Mouse (Mus musculus): ENCODE measurements at regions not wholly inside any gene's neighbourhood (a gene's known extent, or its start where the extent isn't known, plus 50 kb on each side); places are given as distances from the start of the nearest gene placed in this dataset.

DNA sequence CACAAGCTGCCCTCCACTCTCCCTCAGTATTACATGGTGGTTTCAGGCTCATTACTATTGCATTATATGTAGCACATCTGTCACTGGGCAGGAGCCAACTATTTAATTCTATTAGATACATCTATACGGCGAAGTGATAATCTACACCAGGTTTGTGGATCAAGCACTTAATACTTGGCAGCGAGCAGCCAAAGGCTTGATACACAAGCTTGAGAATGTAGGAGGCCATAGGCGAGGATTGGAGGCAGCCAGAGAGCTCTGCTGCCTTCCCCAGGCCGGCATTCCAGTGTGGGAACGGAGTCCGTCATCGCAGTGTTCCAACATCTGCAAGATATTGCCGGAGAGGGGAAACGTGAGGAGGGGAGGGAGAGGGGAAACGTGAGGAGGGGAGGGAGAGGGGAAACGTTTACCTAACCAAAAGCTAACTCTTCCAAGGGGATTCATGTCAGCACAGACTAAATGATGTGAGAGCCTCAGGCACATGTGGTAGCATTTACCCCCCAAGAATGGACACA lies 109.6 kb upstream of the Habp2 start:
- peak; percentile 81 for DNase-seq (ENCODE audit: low read depth, low spot score)

DNA sequence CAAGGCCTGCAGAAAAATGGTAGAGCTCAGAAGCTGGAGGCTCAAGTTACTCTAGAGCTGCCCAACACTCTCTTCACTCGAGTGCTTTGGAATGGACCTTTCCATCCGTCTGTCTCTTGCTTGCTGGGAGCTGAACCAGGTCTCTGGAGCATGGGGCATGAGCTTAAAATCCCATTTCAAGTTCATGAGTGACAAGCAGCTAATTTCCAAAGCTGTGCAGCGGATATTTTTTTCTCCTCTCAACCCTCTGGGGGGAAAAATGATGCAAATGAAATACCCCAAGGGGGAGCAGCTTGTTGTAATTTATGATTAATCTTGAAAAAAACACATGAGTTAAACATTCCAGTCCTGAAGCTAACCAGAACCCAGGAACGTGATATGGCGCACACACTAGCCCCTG lies 101.2 kb upstream of the Habp2 start:
- no peak for DNase-seq (ENCODE audit: low read depth, low spot score)

DNA sequence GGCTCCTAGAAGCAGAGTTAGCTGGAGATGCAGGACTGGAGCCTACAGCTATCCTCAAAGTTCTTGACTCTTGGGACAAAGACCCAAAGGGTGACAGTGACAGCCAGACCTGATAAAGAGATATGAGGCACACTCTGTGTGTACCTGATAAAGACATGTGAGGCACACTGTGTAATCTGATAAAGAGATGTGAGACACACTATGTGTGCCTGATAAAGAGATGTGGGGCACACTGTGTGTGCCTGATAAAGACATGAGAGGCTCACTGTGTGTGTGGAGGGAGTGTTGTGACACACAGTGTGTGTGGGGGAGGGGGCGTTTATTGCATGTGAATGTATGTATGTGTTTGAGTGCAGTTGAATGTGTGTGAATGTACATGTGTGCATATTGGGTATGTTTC lies 97.8 kb upstream of the Habp2 start:
- no peak for DNase-seq (ENCODE audit: low read depth, low spot score)

DNA sequence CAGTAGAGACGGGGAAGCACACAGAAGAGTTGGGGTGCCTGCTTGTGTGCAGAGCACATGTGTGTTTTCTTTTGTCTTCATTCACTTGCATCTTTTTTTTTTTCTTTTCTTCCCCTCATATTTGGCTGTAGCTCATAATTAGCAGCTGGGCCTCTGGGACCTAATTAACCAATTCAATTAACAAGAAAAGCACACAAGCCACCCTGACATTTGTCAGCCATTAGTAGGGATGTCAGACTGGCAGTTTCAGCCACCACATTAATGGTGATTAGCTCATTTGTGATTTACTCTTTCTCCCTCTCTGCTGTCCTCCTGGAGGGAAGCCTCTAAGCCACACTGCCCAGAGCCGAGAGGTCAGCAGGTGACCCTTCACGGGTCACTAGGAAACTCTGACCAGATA lies 96.7 kb upstream of the Habp2 start:
- no peak for DNase-seq (ENCODE audit: low read depth, low spot score)

DNA sequence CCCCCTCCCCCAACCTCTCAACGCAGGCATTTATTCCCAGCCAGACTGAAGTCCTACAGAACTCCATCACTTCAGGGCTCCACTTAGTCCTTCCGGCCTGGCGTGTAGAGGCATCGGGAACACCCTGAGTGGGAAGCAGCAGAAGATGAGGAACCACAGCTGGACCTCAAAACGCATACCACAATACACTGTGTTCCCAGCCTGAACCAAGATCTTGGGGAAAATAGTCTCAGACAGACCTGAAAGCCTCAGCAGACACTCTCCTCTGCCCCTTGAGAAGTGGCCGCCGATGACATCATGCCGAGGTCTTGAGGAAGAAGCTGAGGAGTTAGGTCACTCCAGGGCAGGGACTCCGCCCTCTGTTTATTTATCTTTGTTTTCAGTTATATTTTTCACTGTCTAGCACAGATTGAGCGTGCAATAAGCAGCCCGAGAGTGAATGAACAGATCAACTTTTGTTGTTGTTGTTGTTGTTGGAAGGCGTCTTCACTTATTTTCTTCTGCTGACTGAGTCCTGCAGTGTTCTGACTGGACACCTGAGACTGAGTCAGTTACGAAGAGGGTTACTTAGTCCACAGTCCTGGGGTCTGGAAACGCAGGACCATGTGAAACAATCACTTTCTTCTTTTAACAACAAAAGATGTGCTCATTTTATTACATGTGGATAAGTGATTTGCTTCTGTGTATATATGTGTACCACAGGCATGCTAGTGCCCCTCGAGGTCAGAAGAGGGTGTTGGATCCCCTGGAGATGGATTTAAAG lies 88.3 kb upstream of the Habp2 start:
- no peak for DNase-seq (ENCODE audit: low read depth, low spot score)

DNA sequence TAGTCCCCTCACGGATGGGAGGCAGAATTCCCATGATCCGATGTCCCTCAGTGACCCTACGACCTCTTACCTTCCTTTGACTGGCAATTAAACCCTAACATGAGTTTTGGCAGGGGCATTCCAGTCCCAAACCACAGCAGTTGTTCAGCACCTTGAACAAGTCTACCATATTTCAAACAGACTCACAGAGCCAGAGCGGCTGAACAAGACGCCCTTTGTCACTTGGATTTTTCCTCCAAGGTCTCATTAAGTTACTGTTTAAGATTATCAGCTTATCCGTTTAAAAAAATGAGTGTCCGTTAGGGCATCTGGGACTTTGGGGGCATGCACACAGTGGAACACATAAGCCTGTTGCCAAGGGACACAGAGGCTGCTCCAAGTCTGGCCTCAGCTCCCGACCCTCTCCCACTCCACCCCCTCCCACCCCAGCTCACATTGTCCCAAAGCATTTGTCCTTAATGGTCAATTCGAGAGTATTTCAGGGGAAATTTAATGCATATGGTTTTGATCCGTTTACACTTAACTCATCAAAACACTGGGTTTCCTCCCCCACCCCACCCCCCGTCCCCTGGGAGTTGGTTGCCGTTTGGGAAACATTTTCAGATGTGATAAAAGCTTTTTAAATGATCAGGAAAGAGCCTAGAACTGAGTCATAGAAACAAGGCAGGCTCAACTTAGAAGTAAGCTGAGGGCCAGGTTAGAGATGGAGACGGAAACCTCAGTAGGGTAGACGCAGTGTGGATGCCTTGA lies 87.4 kb upstream of the Habp2 start:
- DNase-seq (ENCODE audit: low read depth, low spot score) = peak; percentile 38

DNA sequence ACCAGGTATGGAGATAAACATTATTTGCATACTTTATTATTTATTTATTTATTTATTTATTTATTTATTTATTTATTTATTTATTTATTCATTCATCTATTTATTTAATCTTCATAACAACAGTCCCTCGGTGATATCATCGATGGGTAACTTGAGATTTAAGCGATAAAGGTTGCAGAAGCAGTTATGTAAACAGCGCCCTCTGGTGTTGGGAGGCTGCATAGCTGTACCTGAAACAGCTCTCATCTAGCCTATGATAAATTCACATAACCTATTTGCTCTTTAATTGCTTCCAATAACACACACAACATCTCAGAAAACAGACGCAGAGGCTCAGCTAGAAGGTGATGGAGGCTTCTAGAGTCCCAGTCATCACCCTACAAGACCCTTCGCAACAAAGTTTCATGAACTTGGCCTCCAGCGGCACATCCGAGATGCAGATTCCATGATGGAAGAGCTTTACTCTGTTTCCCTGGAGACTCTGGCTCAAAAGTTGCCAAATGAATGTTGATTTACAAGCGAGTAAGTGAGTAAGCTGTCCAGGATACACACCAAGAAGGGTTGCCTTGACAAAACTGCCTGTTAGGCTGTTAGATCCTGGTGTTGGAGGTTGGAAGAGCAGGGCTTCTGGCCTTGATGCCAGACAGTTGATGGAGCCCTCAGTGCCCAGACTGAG lies 85.8 kb upstream of the Habp2 start:
- DNase-seq (ENCODE audit: low read depth, low spot score) = no peak

DNA sequence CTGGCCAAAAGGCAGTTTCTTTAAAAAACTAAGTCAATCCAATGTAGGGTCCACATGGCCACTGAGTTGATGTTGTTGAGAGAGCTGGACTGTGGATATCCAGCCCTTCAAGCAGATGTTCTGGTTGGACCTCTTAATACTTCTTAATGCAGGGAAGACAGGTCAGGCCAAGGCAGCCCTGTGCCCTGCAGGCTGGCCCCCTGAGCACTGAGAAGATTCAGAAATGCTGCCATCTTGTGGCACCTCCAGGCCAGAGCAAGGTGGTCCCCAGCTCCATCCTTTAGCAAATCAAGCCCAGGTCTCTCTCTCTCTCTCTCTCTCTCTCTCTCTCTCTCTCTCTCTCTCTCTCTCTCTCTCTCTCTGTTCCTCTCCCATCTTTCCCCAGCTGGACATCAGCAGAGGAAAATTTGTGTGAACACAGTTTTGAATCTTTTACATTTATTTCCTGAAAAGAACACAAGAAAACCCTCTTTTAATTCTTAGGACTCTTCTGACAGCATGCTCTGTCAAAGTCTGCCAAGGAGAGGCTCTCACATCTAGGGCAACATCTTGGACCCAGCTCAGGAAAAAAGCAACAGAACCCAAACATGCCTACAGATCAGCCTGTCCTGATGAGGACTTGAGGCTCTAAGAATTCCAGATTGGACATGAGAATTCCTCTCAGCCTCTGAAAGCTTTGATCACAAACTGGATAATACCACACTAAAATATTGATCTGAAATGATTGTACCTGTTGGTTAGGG lies 85.0 kb upstream of the Habp2 start:
- no peak for DNase-seq (ENCODE audit: low read depth, low spot score)

DNA sequence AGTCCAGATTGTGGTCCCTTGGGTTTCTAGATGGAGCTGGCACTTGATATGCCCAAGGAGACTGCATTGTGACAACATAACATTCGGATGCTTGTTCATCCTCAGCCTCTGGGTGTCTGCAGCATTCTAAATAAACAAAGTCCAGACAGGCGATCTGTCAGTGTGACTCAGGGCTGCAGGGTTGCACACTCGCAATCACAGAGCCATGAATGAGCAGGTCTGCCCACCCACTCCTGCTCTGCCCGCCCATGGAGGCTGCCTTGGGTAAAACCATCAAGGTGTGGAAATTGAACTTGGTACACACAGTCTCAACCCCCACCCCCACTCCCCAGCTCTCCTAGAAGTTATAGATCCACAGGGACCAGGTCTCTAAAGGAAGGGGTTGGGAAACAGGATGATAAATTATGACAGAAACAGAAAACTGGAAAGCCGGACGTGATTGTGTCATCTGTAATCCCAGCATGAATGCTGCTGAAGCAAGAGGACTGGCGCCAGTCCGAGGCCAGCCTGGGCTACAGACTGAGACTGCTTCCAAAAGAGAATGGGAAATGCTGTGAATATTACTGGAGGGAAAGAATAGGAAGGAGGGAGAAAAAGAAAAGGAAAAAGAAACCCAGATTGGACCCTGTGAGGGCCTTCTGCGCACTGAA lies 84.3 kb upstream of the Habp2 start:
- no peak for DNase-seq (ENCODE audit: low read depth, low spot score)

DNA sequence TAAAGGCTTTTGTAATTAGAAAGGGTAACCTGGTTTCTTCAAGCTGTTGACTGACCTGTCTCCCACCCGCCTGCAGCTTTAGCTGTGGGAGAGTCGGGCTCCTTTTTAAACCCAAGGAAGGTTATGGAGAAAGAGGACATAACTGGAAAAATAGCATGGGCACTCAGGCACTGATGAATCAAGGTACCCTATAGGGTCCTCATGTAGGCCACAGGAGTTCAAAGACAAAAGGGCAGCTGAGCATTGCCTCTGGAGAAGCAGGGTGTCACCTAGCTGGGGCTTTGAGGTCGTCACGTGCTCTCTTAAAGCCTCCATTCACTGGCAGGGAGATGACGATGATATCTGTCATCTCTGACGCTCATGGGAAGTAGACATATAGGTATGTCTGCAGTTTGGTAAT lies 68.4 kb upstream of the Habp2 start:
- DNase-seq (ENCODE audit: low read depth, low spot score) = no peak

DNA sequence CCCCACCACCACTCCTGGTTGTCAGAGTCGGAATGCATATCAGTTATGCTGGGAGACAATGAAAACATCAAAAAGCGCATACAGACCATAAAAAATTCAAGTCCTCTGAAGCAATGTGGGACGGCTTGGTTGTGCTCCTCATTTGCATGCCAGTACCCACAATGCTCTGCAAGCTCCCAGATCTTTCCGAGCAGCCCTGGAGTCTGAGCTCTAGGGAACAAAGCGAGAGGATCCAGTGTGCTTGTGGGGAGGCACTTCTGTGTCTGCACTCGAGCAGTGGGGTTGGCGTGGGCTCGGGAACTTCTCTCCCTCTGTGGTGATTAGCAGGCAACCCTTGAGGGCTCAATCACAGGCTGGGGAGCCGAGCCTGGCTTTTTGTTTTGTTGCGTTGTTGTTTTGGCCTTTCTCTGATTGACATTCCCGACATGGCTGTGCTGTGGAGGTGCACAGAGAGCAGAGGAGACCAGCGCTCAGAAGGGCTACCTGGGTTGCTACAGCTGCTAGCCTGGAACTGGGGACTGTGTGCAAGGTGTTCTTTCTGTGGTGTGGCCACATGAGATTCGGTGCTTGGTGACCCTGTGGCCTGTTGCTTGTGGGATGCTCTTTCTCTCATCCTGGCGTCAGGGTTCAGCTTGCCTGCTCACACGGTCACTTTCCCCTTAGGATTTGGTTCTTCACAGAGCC lies 66.1 kb upstream of the Habp2 start:
- DNase-seq (ENCODE audit: low read depth, low spot score) = no peak

DNA sequence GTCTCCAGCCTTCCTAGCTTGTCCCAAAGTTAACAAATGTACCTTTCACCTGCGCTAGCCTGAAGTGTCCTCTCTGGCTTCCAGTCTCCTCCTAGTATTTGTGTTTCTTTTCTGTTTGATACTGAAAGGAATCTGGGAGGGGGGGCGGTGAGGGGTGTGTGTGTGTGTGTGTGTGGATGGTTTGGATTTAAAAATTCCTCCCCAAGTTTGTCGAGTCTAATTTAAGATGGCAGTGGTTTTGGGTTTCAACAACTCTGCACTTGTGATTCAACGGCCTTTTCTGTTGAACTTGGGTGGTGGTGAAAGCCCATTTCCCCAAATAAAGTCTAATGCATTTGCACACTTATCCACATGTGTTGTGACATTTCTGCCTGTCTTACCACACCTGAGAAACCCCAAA lies 64.4 kb upstream of the Habp2 start:
- DNase-seq (ENCODE audit: low read depth, low spot score) = no peak

DNA sequence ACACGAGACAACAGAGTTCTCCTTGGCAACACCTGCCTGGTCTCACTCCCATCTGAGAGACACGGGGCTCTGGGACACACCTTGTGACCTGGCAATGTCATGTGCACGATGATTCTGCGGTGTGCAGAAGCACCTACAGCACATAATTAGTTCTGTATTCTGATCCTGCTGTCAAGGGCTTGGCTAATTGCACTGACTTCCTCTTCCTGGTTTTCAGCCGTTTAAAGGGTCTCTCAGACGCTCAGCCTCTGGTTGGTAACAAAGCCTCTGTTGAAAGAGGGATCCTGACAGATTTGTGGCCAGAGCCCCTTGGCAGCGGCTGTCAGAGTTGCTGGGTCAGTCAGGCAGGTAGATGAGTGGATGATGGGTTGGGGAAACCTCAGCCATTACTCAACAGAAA lies 61.9 kb upstream of the Habp2 start:
- DNase-seq (ENCODE audit: low read depth, low spot score) = no peak

DNA sequence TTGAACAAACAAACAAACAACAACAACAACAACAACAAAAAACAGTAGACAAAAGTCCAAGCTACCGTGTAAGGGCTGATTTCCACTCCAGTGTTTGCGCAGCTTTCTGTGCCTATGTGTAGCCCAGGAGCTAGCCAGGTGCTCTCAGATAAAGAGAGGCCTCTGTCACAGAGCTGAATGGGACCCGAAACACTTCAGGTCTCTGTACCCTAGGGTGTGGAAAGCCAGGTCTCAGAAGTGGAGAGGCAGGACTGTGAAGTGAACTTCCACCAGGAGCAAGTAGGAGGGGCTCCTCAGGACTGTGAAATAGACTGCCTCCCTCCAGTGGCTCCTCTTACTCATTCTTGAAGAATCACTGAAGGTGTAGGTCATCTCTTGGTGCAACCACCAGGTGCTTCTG lies 61.4 kb upstream of the Habp2 start:
- no peak for DNase-seq (ENCODE audit: low read depth, low spot score)

DNA sequence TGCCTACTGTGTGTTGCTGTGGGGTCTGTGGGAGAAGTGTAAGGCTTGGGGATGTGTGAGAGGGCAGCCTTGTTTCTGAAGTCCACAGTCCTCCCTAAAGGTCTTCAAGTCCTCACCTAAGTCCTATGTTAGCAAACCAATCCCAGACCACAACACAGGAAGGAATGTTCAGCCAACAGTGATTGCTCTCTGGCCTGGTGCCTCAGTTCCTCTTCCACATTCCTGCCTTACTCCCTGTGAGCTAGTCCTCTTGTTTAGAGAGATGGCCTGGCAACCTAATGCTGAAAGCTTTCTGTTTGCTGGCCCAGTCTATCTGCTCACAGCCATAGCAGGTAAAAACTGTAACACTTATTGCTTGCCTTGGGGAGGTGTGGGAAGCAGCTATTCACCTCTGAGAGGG lies 58.4 kb upstream of the Habp2 start:
- DNase-seq (ENCODE audit: low read depth, low spot score) = no peak

DNA sequence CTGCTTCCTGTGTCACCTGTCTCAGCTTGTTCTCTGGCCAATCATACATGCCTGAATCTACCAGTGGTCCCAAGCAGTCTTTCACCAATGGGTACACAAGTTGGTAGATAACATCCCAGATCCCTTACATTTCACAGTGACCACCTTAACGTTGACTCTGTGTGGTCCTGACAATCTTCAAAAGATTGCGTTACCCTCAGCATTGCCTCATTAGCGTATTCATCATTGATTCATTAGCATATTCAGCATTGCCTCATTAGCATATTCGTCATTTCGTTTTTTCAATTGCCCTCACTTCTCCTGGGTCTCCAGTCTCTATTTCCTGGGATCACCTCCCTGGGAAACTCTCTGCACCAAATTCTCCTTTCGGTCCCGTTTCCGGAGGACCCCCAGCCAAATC lies 55.5 kb upstream of the Habp2 start:
- no peak for DNase-seq (ENCODE audit: low read depth, low spot score)

DNA sequence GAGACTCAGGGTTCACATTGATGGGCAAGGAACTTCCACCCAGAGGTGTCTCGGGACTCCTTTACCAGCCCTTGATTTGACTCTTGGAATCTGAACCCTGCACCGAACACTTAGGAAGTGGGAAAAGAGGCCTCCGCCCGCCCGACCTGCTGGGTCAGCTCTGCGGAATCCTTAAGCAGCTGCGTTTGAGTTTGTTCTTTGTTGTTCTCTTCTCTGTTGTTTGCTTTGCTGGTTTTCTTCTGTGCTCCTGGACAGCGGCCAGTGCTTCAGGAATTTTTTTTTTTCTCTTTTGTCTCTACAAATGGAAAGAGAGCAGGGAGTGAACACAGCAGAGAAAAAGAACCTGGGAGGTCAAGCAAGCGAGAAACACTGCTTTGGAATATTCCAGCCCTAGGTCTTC lies 55.1 kb upstream of the Habp2 start:
- no peak for DNase-seq (ENCODE audit: low read depth, low spot score)

DNA sequence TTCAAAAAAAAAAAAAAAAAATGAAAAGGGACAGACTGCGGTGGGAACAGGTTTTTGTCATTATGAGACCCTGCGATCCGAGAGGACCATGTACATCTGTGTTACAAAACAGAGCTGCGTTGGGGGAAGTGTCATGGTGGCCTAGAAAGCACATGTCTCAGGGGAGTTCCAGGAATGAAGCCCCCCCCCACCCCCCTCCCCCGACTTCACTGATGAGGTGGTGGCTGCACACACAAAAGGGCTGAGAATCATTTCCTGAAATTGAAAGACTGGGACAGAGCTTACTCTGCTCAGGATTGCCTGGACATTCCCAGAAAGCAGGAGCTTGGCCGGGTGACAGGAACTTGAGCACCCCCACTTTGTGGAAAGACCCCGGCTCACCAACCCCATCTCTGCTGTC lies 54.7 kb upstream of the Habp2 start:
- no peak for DNase-seq (ENCODE audit: low read depth, low spot score)

DNA sequence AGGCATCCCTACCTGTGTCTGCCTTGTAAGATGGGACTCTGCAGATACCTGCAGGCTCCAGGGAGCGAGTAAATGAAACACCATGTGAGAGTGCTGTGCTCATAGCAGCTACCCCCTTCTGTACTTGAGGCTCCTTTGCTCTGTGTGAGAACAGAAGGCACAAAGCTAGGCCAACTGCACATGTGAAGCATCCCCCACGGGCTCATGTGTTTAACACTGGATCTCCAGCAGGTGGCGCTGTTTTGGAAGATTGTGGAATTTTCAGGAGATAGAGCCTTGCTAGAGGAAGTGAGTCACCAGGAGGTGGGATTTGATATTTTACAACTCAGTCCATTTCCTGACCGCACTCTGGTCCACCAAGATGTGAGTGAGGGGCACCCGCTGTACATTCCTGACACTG lies 54.0 kb upstream of the Habp2 start:
- no peak for DNase-seq (ENCODE audit: low read depth, low spot score)

DNA sequence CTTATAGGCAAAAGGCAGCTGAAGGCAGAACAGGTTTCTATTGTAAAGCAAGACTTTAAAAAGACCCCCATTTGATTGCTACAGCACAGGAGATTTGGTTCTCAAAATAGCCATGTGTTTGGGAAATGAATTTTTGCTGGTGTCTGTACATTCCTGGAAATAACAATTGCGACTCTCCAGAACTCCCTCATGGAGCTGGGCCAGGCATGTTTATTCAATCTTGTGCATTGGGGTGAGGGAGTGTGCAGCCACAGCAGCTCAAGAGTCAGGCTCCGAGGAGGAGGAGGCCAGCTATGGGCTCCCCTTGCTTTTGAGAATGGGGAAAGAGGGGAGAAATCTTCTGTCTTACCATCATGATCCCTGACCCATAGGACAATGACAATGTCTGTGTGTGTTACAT lies 51.9 kb upstream of the Habp2 start:
- DNase-seq (ENCODE audit: low read depth, low spot score) = no peak
